Mouse (Mus musculus) thymus, adult 2 months (tissue): ENCODE measurements around the gene Zc3h12d. TPM values are rescaled to one million over a fixed set of nuclear protein-coding genes. Genes with fewer than 3 reads are reported as not detected.

Experiments used
- DNase-seq: peaks from one replicate; pipeline ENCODE4 v3.0.0; 2021
- H3K27ac ChIP-seq: fragments of 200-500 bp; 2 replicates; pipeline ENCODE4 v1.5.1; 2012; ENCODE audit warnings: low read length, control low read depth; ENCODE audit not compliant: control insufficient read depth, insufficient read depth
- H3K27me3 ChIP-seq: fragments of 200-500 bp; 2 replicates; pipeline ENCODE4 v1.6.1; 2012; ENCODE audit warnings: mild to moderate bottlenecking, low read length, moderate library complexity, mixed read lengths; ENCODE audit not compliant: control insufficient read depth, insufficient read depth
- H3K36me3 ChIP-seq: fragments of 200-500 bp; 2 replicates; pipeline ENCODE4 v1.6.1; 2012; ENCODE audit warnings: mild to moderate bottlenecking, low read length, moderate library complexity; ENCODE audit not compliant: control insufficient read depth, insufficient read depth
- H3K4me1 ChIP-seq: fragments of 200-500 bp; replicated peaks from 2 replicates; pipeline ENCODE4 v1.6.1; 2012; ENCODE audit warnings: low read length; ENCODE audit not compliant: control insufficient read depth, insufficient read depth
- H3K4me3 ChIP-seq: fragments of 200-500 bp; 2 replicates; pipeline ENCODE4 v1.5.1; 2012; ENCODE audit warnings: mild to moderate bottlenecking, low read length, control low read depth, moderate library complexity; ENCODE audit not compliant: control insufficient read depth, insufficient read depth
- CTCF ChIP-seq: fragments of 200-500 bp; IDR thresholded peaks from 2 replicates; pipeline ENCODE4 v1.5.1; 2012; ENCODE audit warnings: mild to moderate bottlenecking, control low read depth, low read length, moderate library complexity, borderline replicate concordance; ENCODE audit not compliant: control insufficient read depth, poor library complexity, insufficient read depth; ENCODE audit errors: extremely low read depth
- POLR2A ChIP-seq: fragments of 200-500 bp; IDR thresholded peaks from 2 replicates; pipeline ENCODE4 v1.6.1; 2012; ENCODE audit warnings: mild to moderate bottlenecking, low read length, control low read depth, moderate library complexity; ENCODE audit not compliant: control insufficient read depth, poor library complexity, insufficient read depth; ENCODE audit errors: extremely low read depth
- WGBS: fragments of 180-500 bp; shearing (Covaris S2); methylation state at CpG from one replicate; pipeline ENCODE4 v1.1.7; 2018; 5-methylcytosine and 5-hydroxymethylcytosine counted together
- polyA plus RNA-seq: library from polyadenylated mRNA; depleted of rRNA; stranded (reverse); fragments of >200 nt; gene quantifications from 2 replicates; pipeline ENCODE4 v1.2.3, GENCODE M21; 2012

Gene Zc3h12d
- polyA plus RNA-seq, 1 experiment: 5.6 TPM

DNA sequence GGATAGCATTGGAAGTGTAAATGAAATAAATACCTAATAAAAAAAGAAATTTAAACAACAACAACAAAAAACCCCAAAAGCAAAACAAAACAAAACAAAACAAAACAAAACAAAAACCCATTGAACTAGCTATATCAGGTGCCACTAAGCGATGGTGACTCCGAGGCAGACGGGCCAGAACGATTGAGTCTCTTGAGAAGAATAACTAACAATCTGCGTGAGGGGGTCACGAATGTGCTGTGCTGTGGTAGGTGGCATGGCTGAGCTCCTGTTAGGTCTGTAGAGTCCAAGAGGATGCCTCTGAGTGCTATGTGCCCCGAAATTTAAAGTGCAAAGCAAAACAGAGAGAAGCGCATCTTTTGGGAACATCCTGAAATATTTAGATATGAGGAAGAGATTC, 5.2 kb downstream of the Zc3h12d start:
- no peaks in the 10 kb centered on the region for H3K36me3 ChIP-seq
- H3K27ac ChIP-seq: no peak overlapping the region
- peaks cover 50% of the 10 kb centered on the region for H3K4me1 ChIP-seq
- no peak for DNase-seq
- TF ChIP-seq CTCF (no peak), POLR2A (no peak)
- WGBS: 94% methylated on average over 8 of the region's 8 CpGs
- H3K27me3 ChIP-seq: no peaks in the 10 kb centered on the region
- H3K4me3 ChIP-seq: no peak overlapping the region

DNA sequence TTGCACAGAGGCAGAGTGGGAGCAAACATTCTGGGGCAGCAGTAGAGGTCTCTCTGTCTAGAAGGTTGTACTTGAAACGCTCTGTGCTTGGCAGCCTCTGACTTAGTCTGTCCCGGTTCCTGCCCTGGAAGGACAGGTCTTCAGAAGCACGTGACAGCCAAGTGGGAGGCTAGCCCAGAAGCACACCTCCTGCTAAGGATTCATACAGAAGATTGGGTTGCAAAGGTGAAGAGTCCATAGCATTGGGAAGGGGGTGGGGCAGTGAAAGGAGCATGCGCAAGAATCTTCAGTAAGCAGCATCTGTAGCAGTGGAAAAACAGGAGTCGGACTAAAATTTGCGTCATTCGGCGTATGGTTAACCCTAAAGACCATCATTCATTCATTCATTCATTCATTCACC, 5.8 kb downstream of the Zc3h12d start:
- no peaks in the 10 kb centered on the region for H3K36me3 ChIP-seq

DNA sequence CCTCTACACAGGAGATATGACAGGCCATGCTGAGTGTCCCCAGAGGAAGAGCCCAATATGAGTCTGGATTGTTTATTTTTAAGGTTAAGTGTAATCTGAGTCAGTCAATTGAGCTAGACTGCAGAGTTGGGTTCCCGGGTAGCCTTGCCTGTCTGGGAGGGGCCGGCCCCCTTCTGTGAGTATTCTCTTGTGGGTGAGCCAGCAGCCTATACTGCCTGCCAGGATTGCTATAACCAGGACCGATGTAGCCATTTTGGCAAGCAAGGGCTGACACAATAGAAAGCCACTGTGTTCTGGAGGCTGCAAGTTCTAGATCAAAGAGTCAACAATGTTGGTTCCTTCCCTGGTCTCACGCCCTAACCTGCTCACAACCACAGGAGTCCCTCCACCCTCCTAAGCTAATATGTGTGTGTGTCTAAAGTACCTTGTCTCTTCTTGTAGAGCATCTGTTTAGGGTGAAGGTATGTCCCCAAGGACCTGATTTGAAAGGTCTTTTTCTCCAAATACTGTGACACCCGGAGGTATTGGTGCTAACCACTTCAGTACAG, 6.7 kb downstream of the Zc3h12d start:
- no peak overlapping the region for H3K27ac ChIP-seq
- H3K4me3 ChIP-seq: no peak overlapping the region
- H3K27me3 ChIP-seq: no peaks in the 10 kb centered on the region

More for the DNA sequence above, 5.8 kb downstream of the Zc3h12d start:
- 94% methylated on average over 8 of the region's 8 CpGs for WGBS
- Histone ChIP-seq H3K27me3 (no peaks in the 10 kb centered on the region), H3K4me1 (peaks cover 46% of the 10 kb centered on the region), H3K4me3 (no peak overlapping the region), H3K27ac (no peak overlapping the region)
- TF ChIP-seq CTCF: no peak
- no peak for TF ChIP-seq POLR2A
- DNase-seq: no peak

DNA sequence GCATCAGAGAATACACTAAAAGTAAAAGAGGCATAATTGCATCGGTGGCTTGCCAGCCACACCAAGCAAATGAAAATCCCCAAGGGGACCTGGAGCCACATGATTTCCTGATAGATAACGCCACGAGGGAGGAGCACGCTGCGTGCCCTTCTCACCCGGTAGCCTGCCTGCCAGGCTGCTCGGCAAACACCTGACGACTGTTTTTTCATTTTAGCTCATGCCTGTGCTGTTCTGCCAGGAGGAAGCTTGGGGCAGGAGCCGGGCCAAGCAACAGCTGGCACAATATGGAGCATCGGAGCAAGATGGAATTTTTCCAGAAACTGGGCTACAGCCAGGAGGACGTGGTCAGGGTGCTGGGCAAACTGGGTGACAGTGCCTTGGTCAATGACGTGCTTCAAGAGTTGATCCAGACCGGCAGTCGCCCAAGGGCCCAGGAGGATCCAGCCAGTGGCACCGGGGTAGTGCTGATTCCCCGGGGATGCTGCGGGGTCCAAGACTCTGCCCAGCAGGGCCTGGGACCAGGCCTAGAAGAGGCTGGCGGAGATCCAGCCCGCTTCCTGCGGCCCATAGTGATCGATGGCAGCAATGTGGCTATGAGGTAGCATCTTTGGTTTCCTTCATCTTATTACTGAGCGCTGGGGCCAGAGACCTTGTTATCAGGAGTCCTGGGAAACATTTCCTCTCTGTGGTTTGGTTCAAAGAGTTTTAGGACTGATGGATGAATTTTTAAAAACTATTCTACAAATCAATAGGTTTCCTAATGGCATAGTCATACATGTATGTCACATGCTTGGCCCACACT, 7.5 kb downstream of the Zc3h12d start:
- no peaks in the 10 kb centered on the region for H3K27me3 ChIP-seq
- no peak for TF ChIP-seq POLR2A
- peak overlapping the region; percentile 23; the same call in 1 of the 2 replicates for H3K27ac ChIP-seq
- no peaks in the 10 kb centered on the region for H3K36me3 ChIP-seq
- 45% methylated on average over 22 of the region's 22 CpGs for WGBS
- peaks cover 44% of the 10 kb centered on the region for H3K4me1 ChIP-seq
- DNase-seq: peak; percentile 37
- H3K4me3 ChIP-seq: no peak overlapping the region

More for the DNA sequence above, 6.7 kb downstream of the Zc3h12d start:
- 75% methylated on average over 5 of the region's 5 CpGs for WGBS
- no peak for TF ChIP-seq POLR2A
- no peak for TF ChIP-seq CTCF
- DNase-seq: no peak
- H3K36me3 ChIP-seq: no peaks in the 10 kb centered on the region
- peaks cover 46% of the 10 kb centered on the region for H3K4me1 ChIP-seq

DNA sequence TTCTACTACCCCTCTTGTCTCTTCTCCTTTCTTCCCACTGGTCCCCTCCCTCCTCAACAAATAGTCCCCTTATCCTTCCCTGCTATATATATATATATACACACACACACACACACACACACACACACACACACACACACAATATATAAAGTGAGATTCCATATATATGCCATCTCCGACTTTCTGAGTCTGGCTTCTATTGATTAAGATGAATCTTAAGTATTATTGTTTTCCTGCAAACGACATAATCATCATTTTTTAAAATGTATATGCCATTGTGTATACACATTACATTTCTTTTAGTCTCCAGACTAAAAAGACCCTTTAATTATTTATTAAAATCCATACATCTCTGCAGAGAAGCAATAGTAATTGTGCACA, 8.1 kb downstream of the Zc3h12d start:
- DNase-seq: no peak
- no peak overlapping the region for H3K27ac ChIP-seq
- no peaks in the 10 kb centered on the region for H3K36me3 ChIP-seq
- TF ChIP-seq CTCF (no peak), POLR2A (no peak)
- no peaks in the 10 kb centered on the region for H3K27me3 ChIP-seq
- WGBS: 93% methylated on average over 2 of the region's 2 CpGs
- no peak overlapping the region for H3K4me3 ChIP-seq
- peaks cover 39% of the 10 kb centered on the region for H3K4me1 ChIP-seq

DNA sequence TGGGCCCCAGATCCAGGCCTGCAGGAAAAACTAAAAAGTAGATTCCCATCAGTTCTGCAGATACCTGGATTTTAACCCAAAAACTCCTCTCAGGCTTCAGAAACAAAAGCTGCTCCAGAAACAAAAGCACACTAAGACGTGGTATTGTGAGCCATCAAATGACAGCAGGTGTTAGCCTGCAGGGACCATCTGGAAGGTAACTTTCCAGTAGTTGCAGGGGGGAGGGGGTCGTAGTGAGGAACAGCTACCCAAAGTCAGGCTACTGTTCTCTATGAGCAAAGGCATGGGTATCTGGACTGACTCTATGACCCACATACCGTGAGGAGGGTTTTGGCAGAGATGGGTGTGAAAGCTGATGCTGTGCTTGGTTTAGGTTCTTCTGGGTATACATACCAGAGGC, 8.5 kb downstream of the Zc3h12d start:
- no peak overlapping the region for H3K27ac ChIP-seq
- peak; percentile 43 for DNase-seq
- H3K36me3 ChIP-seq: no peaks in the 10 kb centered on the region
- peaks cover 35% of the 10 kb centered on the region for H3K4me1 ChIP-seq
- TF ChIP-seq POLR2A: no peak
- no peak for TF ChIP-seq CTCF
- WGBS: 66% methylated on average over 3 of the region's 3 CpGs
- no peak overlapping the region for H3K4me3 ChIP-seq
- no peaks in the 10 kb centered on the region for H3K27me3 ChIP-seq
